Mouse (Mus musculus): Measurements from ENCODE around the gene Timm23. TPM values are rescaled to one million over a fixed set of nuclear protein-coding genes. Genes with fewer than 3 reads are reported as not detected.
"Not testable (repeated sequence)": the region's sequence is repeated elsewhere in the genome, so short reads cannot be mapped to it uniquely, and the experiment has no call there.

The Timm23 gene
- total RNA-seq (2021), result 10 to 100 TPM; 64.1 to 75.7 TPM
- long read RNA-seq, experiment 1, transcript Timm23-201 (7 exons, 1,173 nt), result major isoform, 171 of 179 reads
- long read RNA-seq, experiment 1, partial matches to known transcripts, result 4 of 179 reads
- long read RNA-seq, experiment 1, other reads (novel, unspliced or antisense), result 4 of 179 reads
- long read RNA-seq, experiment 2, transcript Timm23-201 (7 exons, 1,173 nt), result major isoform, 116 of 122 reads
- long read RNA-seq, experiment 2, partial matches to known transcripts, result 0 of 122 reads
- long read RNA-seq, experiment 2, other reads (novel, unspliced or antisense), result 6 of 122 reads

- peak; percentile 90 to 92 for DNase-seq (ENCODE audit: low spot score in 2 of 2)
Observed at GRCm38 (mm10) chr14:32201791-32202451, at the start of gene Timm23, which contains the start of gene Parg. Gene Timm23 (minus strand): TSS chr14:32201898. Gene Parg (plus strand): TSS chr14:32201949.

GRCm38 (mm10) chr14:32249616-32250015 is 47.9 kb upstream of the Timm23 start:
- DNase-seq (ENCODE audit: low spot score in 2 of 2), result no peak

- no peak for DNase-seq (ENCODE audit: low spot score in 2 of 2)
Observed at GRCm38 (mm10) chr14:32246019-32246418, 44.3 kb upstream of the Timm23 start.

- peak in 1 of 2 experiments; percentile 34 for DNase-seq (ENCODE audit: low spot score in 2 of 2)
Observed at GRCm38 (mm10) chr14:32242401-32242800, 40.7 kb upstream of the Timm23 start.

- peak; percentile 48 to 71 for DNase-seq (ENCODE audit: low spot score in 2 of 2)
Observed at GRCm38 (mm10) chr14:32228996-32229395, 27.3 kb upstream of the Timm23 start.

- no peak for DNase-seq (ENCODE audit: low spot score in 2 of 2)
Observed at GRCm38 (mm10) chr14:32226601-32227000, 24.9 kb upstream of the Timm23 start.

GRCm38 (mm10) chr14:32201354-32201753 is 344 bp downstream of the Timm23 start:
- peak in 1 of 2 experiments; percentile 41 for DNase-seq (ENCODE audit: low spot score in 2 of 2)

- DNase-seq (ENCODE audit: low spot score in 2 of 2), result not testable (repeated sequence)
Observed at GRCm38 (mm10) chr14:32193557-32193956, 8.1 kb downstream of the Timm23 start.

- peak; percentile 17 to 49 for DNase-seq (ENCODE audit: low spot score in 2 of 2)
Observed at GRCm38 (mm10) chr14:32192437-32192836, 9.3 kb downstream of the Timm23 start.

GRCm38 (mm10) chr14:32191926-32192325 is 9.8 kb downstream of the Timm23 start:
- no peak for DNase-seq (ENCODE audit: low spot score in 2 of 2)

GRCm38 (mm10) chr14:32190627-32191391 is 10.9 kb downstream of the Timm23 start:
- no peak for DNase-seq (ENCODE audit: low spot score in 2 of 2)

- DNase-seq (ENCODE audit: low spot score in 2 of 2), result no peak
Observed at GRCm38 (mm10) chr14:32183846-32184245, 17.9 kb downstream of the Timm23 start.

GRCm38 (mm10) chr14:32180861-32181260 is 20.8 kb downstream of the Timm23 start:
- no peak for DNase-seq (ENCODE audit: low spot score in 2 of 2)

GRCm38 (mm10) chr14:32179393-32180195 is 22.1 kb downstream of the Timm23 start:
- DNase-seq (ENCODE audit: low spot score in 2 of 2), result no peak

- not testable (repeated sequence) for DNase-seq (ENCODE audit: low spot score in 2 of 2)
Observed at GRCm38 (mm10) chr14:32176590-32176989, 25.1 kb downstream of the Timm23 start.

GRCm38 (mm10) chr14:32175310-32175709 is 26.4 kb downstream of the Timm23 start:
- peak in 1 of 2 experiments; percentile 14 for DNase-seq (ENCODE audit: low spot score in 2 of 2)

- DNase-seq (ENCODE audit: low spot score in 2 of 2), result no peak
Observed at GRCm38 (mm10) chr14:32170137-32170536, 31.6 kb downstream of the Timm23 start.

- no peak for DNase-seq (ENCODE audit: low spot score in 2 of 2)
Observed at GRCm38 (mm10) chr14:32168653-32169231, 33.0 kb downstream of the Timm23 start.

- no peak for DNase-seq (ENCODE audit: low spot score in 2 of 2)
Observed at GRCm38 (mm10) chr14:32167326-32167725, 34.4 kb downstream of the Timm23 start.

GRCm38 (mm10) chr14:32166840-32167239 is 34.9 kb downstream of the Timm23 start:
- DNase-seq (ENCODE audit: low spot score in 2 of 2), result no peak
